Mouse (Mus musculus) olfactory bulb, adult 2 months (tissue): ENCODE data around the gene Map3k6.

Experiments
- CTCF ChIP-seq: fragments of 200-500 bp; IDR thresholded peaks from 2 replicates; pipeline ENCODE4 v1.5.1; 2012; ENCODE audit warnings: low read depth, mild to moderate bottlenecking, low read length, moderate library complexity; ENCODE audit not compliant: insufficient read depth
- POLR2A ChIP-seq: fragments of 200-500 bp; IDR thresholded peaks from 2 replicates; pipeline ENCODE4 v1.6.1; 2012; ENCODE audit warnings: mild to moderate bottlenecking, low read depth, low read length, moderate library complexity; ENCODE audit not compliant: insufficient read depth

DNA sequence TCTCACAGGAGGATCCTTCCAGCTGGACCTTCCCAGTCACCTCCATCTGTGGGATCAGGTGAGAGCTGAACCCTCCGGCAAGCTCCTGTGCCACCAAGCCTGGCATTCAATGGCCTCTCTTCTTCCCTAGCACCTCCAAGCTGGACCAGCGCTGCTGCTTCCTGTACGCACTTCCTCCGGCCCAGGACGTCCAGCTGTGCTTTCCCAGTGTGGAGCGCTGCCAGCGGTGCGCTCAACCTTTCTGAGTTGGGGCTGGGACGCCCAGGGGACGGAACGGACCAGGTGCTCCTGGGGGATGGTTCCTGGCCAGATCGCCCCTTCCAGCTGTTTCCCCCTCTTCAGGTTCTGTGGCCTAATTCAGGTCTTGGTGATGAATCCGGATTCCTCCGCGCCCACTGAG lies 6.5 kb downstream of the Map3k6 start:
- TF ChIP-seq CTCF (no peak), POLR2A (no peak)
